Comparison of ENCODE assay signal across 10 mouse cellular contexts in the genomic region with DNA sequence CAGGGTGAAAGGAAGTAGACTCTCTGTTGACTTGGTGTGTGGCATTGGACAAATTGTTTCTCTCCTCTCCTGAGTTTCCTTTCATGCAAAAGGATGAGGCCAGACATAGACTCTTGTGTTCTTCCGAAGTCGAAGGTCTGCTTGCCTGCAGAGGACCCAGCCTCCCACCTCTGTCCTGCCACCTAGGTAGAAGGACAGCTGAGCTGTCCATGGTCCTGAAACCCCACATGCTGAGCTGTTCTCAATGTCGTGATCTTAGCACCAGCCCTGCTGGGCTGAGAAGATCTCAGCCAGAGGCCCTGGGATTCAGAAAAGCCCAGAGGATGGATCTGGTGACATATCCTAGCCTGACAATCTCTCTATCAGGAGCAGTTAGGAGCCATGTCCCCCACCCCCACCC. TPM values are rescaled to one million over a fixed set of nuclear protein-coding genes. Genes with fewer than 3 reads are reported as not detected.
DNase-seq lines count a peak whose midpoint lies in the region; ATAC-seq and TF ChIP-seq lines count a peak whose summit lies in the region.
"Had no signal": no experiment of that assay in that cellular context is flagged by ENCODE, and none has a peak within 500 bp of the region (broad histone marks: within the 10 kb centered on the region; RNA-seq: fewer than 3 reads in every experiment).

No protein-coding gene starts in this region.

- no peak for ATAC-seq in heart, postnatal 0 days (ENCODE audit: insufficient read depth, low read depth)
- no peak for ATAC-seq in heart, embryonic 12.5 days (ENCODE audit: insufficient number of reproducible peaks, low FRiP score)
- peak; percentile 44; the same call in 1 of the 2 replicates for ATAC-seq in granulocyte monocyte progenitor cell, adult 5-6 weeks (replicated peaks; ENCODE audit: poor library complexity, severe bottlenecking)
- ATAC-seq in midbrain, embryonic 16.5 days, result no peak

- no peak overlapping the region for H3K4me3 ChIP-seq in heart, postnatal 0 days (ENCODE audit: low read depth, low read length)
- no peak overlapping the region for H3K4me3 ChIP-seq in heart, embryonic 12.5 days
- no peak overlapping the region for H3K4me3 ChIP-seq in midbrain, embryonic 16.5 days (ENCODE audit: low read depth, low read length)
- H3K4me3 ChIP-seq: heart, adult 2 months; neural tube, embryonic 13.5 days had no signal

- H3K36me3 ChIP-seq in heart, postnatal 0 days (replicated peaks; ENCODE audit: control insufficient read depth, insufficient read depth, low read length), result no peaks in the 10 kb centered on the region
- no peaks in the 10 kb centered on the region for H3K36me3 ChIP-seq in heart, embryonic 12.5 days
- H3K36me3 ChIP-seq in midbrain, embryonic 16.5 days (ENCODE audit: control insufficient read depth, insufficient read depth, low read length), result no peaks in the 10 kb centered on the region
- H3K36me3 ChIP-seq: neural tube, embryonic 13.5 days had no signal

- DNase-seq in heart, postnatal 0 days (ENCODE audit: low spot score), result peak; percentile 46
- peak; percentile 69 for DNase-seq in ES-CJ7 (ENCODE audit: low read depth, low spot score)
- no peak for DNase-seq in layer of hippocampus, adult 9-10 months (ENCODE audit: low spot score)
- DNase-seq in left cerebral cortex, adult 8-10 months (ENCODE audit: low spot score in 2 of 2), result no peak
- DNase-seq in cerebellum, postnatal 10 days, result no peak

- H3K4me1 ChIP-seq in heart, postnatal 0 days (ENCODE audit: control insufficient read depth, insufficient read depth), result no peaks in the 10 kb centered on the region
- H3K4me1 ChIP-seq in heart, embryonic 12.5 days (replicated peaks), result no peaks in the 10 kb centered on the region
- H3K4me1 ChIP-seq in midbrain, embryonic 16.5 days (ENCODE audit: control insufficient read depth, insufficient read depth, low read length), result peaks cover 14% of the 10 kb centered on the region
- H3K4me1 ChIP-seq: neural tube, embryonic 13.5 days had no signal

- H3K9me3 ChIP-seq in heart, postnatal 0 days (replicated peaks; ENCODE audit: control insufficient read depth, low read length), result no peaks in the 10 kb centered on the region
- H3K9me3 ChIP-seq in heart, embryonic 12.5 days (replicated peaks), result no peaks in the 10 kb centered on the region
- no peaks in the 10 kb centered on the region for H3K9me3 ChIP-seq in midbrain, embryonic 16.5 days (replicated peaks; ENCODE audit: control insufficient read depth, low read length, poor library complexity, severe bottlenecking)
- H3K9me3 ChIP-seq: neural tube, embryonic 13.5 days had no signal

- 9% methylated on average over 3 of the region's 3 CpGs for WGBS in heart, postnatal 0 days
- WGBS in heart, embryonic 12.5 days, result 11% methylated on average over 3 of the region's 3 CpGs
- WGBS in midbrain, embryonic 16.5 days, result 3% methylated on average over 3 of the region's 3 CpGs

- no peak for TF ChIP-seq EP300 in heart, postnatal 0 days (IDR thresholded peaks at IDR 0.05; ENCODE audit: low read depth)

- no peak overlapping the region for H3K4me2 ChIP-seq in heart, postnatal 0 days (ENCODE audit: low read depth, low read length)
- H3K4me2 ChIP-seq in heart, embryonic 12.5 days, result no peak overlapping the region
- no peak overlapping the region for H3K4me2 ChIP-seq in midbrain, embryonic 16.5 days (ENCODE audit: low read length)
- H3K4me2 ChIP-seq: neural tube, embryonic 13.5 days had no signal

- no peak overlapping the region for H3K27ac ChIP-seq in heart, postnatal 0 days (ENCODE audit: low read depth)
- no peak overlapping the region for H3K27ac ChIP-seq in heart, embryonic 12.5 days (ENCODE audit: poor library complexity, severe bottlenecking)
- H3K27ac ChIP-seq in midbrain, embryonic 16.5 days (ENCODE audit: low read length), result peak overlapping the region; percentile 5; the same call in 1 of the 2 replicates
- H3K27ac ChIP-seq: heart, adult 2 months; neural tube, embryonic 13.5 days had no signal

- peak; percentile 6; the same call in 1 of the 2 replicates for TF ChIP-seq CTCF in heart, postnatal 0 days (IDR thresholded peaks at IDR 0.05; ENCODE audit: low read depth)

- H3K9ac ChIP-seq in heart, postnatal 0 days (replicated peaks; ENCODE audit: low read depth, low read length), result no peak overlapping the region
- no peak overlapping the region for H3K9ac ChIP-seq in heart, embryonic 12.5 days
- no peak overlapping the region for H3K9ac ChIP-seq in midbrain, embryonic 16.5 days (ENCODE audit: low read depth, low read length)
- H3K9ac ChIP-seq: neural tube, embryonic 13.5 days had no signal

- peaks cover 27% of the 10 kb centered on the region for H3K27me3 ChIP-seq in heart, postnatal 0 days (ENCODE audit: control insufficient read depth, insufficient read depth, low read length)
- H3K27me3 ChIP-seq in heart, embryonic 12.5 days (replicated peaks), result peaks cover 62% of the 10 kb centered on the region
- peaks cover 21% of the 10 kb centered on the region for H3K27me3 ChIP-seq in midbrain, embryonic 16.5 days (ENCODE audit: control insufficient read depth, insufficient read depth, low read depth, low read length)

RNA-seq across cellular contexts. Expression of a gene that starts 7.2 kb away (rescaled TPM):
- not detected in 2 replicates for total RNA-seq in heart, postnatal 0 days (2014; rRNA removed; ENCODE audit: low replicate concordance)
- polyA plus RNA-seq in heart, postnatal 0 days (2015; fragmentation: Nextera tagmentation; extraction: Ambion mirVana), result 0.15 TPM in 2 replicates
- polyA plus RNA-seq in heart, embryonic 12.5 days (2016; fragmentation: Nextera tagmentation; extraction: Ambion mirVana), result 0.63 and 0.79 TPM in 2 replicates
- not detected in 2 replicates for total RNA-seq in granulocyte monocyte progenitor cell, adult 5-6 weeks (2014; fragmentation: Nextera tagmentation)
- total RNA-seq in granulocyte monocyte progenitor cell, adult 5-6 weeks (2017), result not detected in 2 replicates
- 2.1 and 3.4 TPM in 2 replicates for polyA plus RNA-seq in midbrain, embryonic 16.5 days (2015; fragmentation: Nextera tagmentation; extraction: Ambion mirVana)
- 10 to 100 TPM; 61.0 to 79.5 (median 69.2) TPM for total RNA-seq in left cerebral cortex, adult 8-10 months (2022)
- total RNA-seq: heart, adult 2 months had no signal
- polyA plus RNA-seq: heart, adult 2 months; neural tube, embryonic 13.5 days had no signal

RNA-seq across cellular contexts. Expression of a gene that starts 17.8 kb away (rescaled TPM):
- not detected in 2 replicates for total RNA-seq in heart, postnatal 0 days (2014; rRNA removed; ENCODE audit: low replicate concordance)
- not detected in 2 replicates for polyA plus RNA-seq in heart, postnatal 0 days (2015; fragmentation: Nextera tagmentation; extraction: Ambion mirVana)
- polyA plus RNA-seq in heart, embryonic 12.5 days (2016; fragmentation: Nextera tagmentation; extraction: Ambion mirVana), result not detected in 2 replicates
- total RNA-seq in granulocyte monocyte progenitor cell, adult 5-6 weeks (2014; fragmentation: Nextera tagmentation), result not detected in 2 replicates
- total RNA-seq in granulocyte monocyte progenitor cell, adult 5-6 weeks (2017), result not detected in 2 replicates
- not detected in 2 replicates for polyA plus RNA-seq in midbrain, embryonic 16.5 days (2015; fragmentation: Nextera tagmentation; extraction: Ambion mirVana)
- total RNA-seq in left cerebral cortex, adult 8-10 months (2022), result under 1 TPM in 1 of 4 experiments, not detected in 3; 0.51 TPM
- total RNA-seq: heart, adult 2 months had no signal
- polyA plus RNA-seq: heart, adult 2 months; neural tube, embryonic 13.5 days had no signal

RNA-seq across cellular contexts. Expression of a gene that starts 35.6 kb away (rescaled TPM):
- not detected in 2 replicates for total RNA-seq in heart, postnatal 0 days (2014; rRNA removed; ENCODE audit: low replicate concordance)
- not detected in 2 replicates for polyA plus RNA-seq in heart, postnatal 0 days (2015; fragmentation: Nextera tagmentation; extraction: Ambion mirVana)
- polyA plus RNA-seq in heart, embryonic 12.5 days (2016; fragmentation: Nextera tagmentation; extraction: Ambion mirVana), result not detected in 2 replicates
- total RNA-seq in granulocyte monocyte progenitor cell, adult 5-6 weeks (2014; fragmentation: Nextera tagmentation), result not detected in 2 replicates
- not detected in 2 replicates for total RNA-seq in granulocyte monocyte progenitor cell, adult 5-6 weeks (2017)
- not detected in 2 replicates for polyA plus RNA-seq in midbrain, embryonic 16.5 days (2015; fragmentation: Nextera tagmentation; extraction: Ambion mirVana)
- under 1 TPM in 3 of 4 experiments, not detected in 1; 0.07 to 0.08 (median 0.07) TPM for total RNA-seq in left cerebral cortex, adult 8-10 months (2022)
- total RNA-seq: heart, adult 2 months had no signal
- polyA plus RNA-seq: heart, adult 2 months; neural tube, embryonic 13.5 days had no signal

RNA-seq across cellular contexts. Expression of a gene that starts 41.2 kb away (rescaled TPM):
- total RNA-seq in heart, postnatal 0 days (2014; rRNA removed; ENCODE audit: low replicate concordance), result 72.7 and 73.8 TPM in 2 replicates
- polyA plus RNA-seq in heart, postnatal 0 days (2015; fragmentation: Nextera tagmentation; extraction: Ambion mirVana), result 52.5 and 56.8 TPM in 2 replicates
- polyA plus RNA-seq in heart, embryonic 12.5 days (2016; fragmentation: Nextera tagmentation; extraction: Ambion mirVana), result 69.7 and 69.9 TPM in 2 replicates
- total RNA-seq in granulocyte monocyte progenitor cell, adult 5-6 weeks (2014; fragmentation: Nextera tagmentation), result 48.8 and 57.1 TPM in 2 replicates
- 46.3 and 51.3 TPM in 2 replicates for total RNA-seq in granulocyte monocyte progenitor cell, adult 5-6 weeks (2017)
- 93.2 and 96.2 TPM in 2 replicates for polyA plus RNA-seq in midbrain, embryonic 16.5 days (2015; fragmentation: Nextera tagmentation; extraction: Ambion mirVana)
- total RNA-seq in left cerebral cortex, adult 8-10 months (2022), result 10 to 100 TPM; 65.0 to 72.7 (median 68.9) TPM

Comparison
In these comparisons a context has a peak if more than half of its experiments do, and no peak if none do; other contexts are left out.
1. DNase-seq: peak in heart, postnatal 0 days (single experiment) and ES-CJ7 (single experiment); none in layer of hippocampus, adult 9-10 months (single experiment), left cerebral cortex, adult 8-10 months (0 of 2) and cerebellum, postnatal 10 days (0 of 2).
2. RNA of a gene that starts 7.2 kb away (total RNA-seq): 61.0 to 79.5 TPM in left cerebral cortex, adult 8-10 months; not detected in heart, postnatal 0 days and not detected in granulocyte monocyte progenitor cell, adult 5-6 weeks; every median in the first group is over 10 times any median in the second.